Comparison of ENCODE assay signal across 13 mouse cellular contexts in the genomic region with DNA sequence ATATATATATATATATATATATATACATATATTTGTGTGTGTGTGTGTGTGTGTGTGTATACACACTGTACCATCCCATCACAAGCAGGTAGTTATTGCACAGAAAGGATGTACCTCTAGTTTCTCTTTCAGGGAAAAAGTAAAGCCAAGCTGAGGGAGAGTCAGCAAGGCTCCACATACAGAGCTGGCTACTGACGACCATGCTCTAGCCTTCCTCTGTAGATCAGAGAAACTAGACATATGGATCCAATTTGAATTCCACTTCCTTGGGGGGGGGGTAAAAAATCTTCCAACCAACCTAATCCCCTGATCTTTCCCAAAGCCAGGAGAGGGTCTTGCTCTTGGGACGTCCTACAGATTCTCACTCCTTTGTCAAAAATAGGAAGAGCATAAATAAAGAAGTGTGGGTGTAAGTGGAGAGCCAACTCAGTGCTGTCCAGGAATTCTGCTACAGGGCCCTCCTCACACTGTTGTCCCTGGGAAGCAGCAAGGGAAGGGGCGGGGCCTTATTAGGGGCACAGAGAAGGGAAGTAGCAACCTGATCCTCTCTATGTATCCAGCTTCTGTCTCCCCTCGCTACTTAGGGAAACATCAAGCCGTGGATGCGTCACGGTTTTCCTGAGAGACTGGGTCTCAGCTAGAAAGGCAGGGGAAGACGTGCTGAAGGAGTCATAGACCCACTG. TPM values are rescaled to one million over a fixed set of nuclear protein-coding genes. Genes with fewer than 3 reads are reported as not detected.
DNase-seq lines count a peak whose midpoint lies in the region; ATAC-seq lines count a peak whose summit lies in the region.
"Had no signal": no experiment of that assay in that cellular context is flagged by ENCODE, and none has a peak within 500 bp of the region (broad histone marks: within the 10 kb centered on the region; RNA-seq: fewer than 3 reads in every experiment).

No protein-coding gene starts in this region.

- H3K27ac ChIP-seq in heart, embryonic 12.5 days (ENCODE audit: poor library complexity, severe bottlenecking), result no peak overlapping the region
- no peak overlapping the region for H3K27ac ChIP-seq in lung, embryonic 16.5 days (ENCODE audit: low read length)
- H3K27ac ChIP-seq in embryonic facial prominence, embryonic 12.5 days, result peak overlapping the region; percentile 78
- H3K27ac ChIP-seq in neural tube, embryonic 11.5 days (ENCODE audit: low read depth, low read length), result no peak overlapping the region
- H3K27ac ChIP-seq: forebrain, embryonic 12.5 days; hindbrain, embryonic 15.5 days; liver, embryonic 14.5 days; midbrain, embryonic 12.5 days had no signal

- 25% methylated on average over 8 of the region's 8 CpGs for WGBS in heart, embryonic 12.5 days
- WGBS in lung, embryonic 16.5 days, result 12% methylated on average over 8 of the region's 8 CpGs
- 7% methylated on average over 8 of the region's 8 CpGs for WGBS in embryonic facial prominence, embryonic 12.5 days
- WGBS in neural tube, embryonic 11.5 days, result 35% methylated on average over 8 of the region's 8 CpGs

- ATAC-seq in heart, embryonic 12.5 days (ENCODE audit: insufficient number of reproducible peaks, low FRiP score), result peak; percentile 45; the same call in 1 of the 2 replicates
- ATAC-seq in lung, embryonic 16.5 days (ENCODE audit: low read depth), result peak; percentile 45; the same call in 1 of the 2 replicates
- ATAC-seq in embryonic facial prominence, embryonic 12.5 days (ENCODE audit: insufficient number of reproducible peaks, insufficient read depth, low FRiP score, low TSS enrichment), result peak; percentile 87
- no peak for ATAC-seq in neural tube, embryonic 11.5 days (ENCODE audit: insufficient read depth, low FRiP score, low TSS enrichment)

- no peaks in the 10 kb centered on the region for H3K36me3 ChIP-seq in heart, embryonic 12.5 days
- H3K36me3 ChIP-seq in lung, embryonic 16.5 days (ENCODE audit: control insufficient read depth, insufficient read depth, low read length), result no peaks in the 10 kb centered on the region
- H3K36me3 ChIP-seq in embryonic facial prominence, embryonic 12.5 days, result no peaks in the 10 kb centered on the region
- no peaks in the 10 kb centered on the region for H3K36me3 ChIP-seq in neural tube, embryonic 11.5 days (ENCODE audit: control insufficient read depth, insufficient read depth, low read length)
- H3K36me3 ChIP-seq: forebrain, embryonic 12.5 days; hindbrain, embryonic 15.5 days; midbrain, embryonic 12.5 days had no signal

- H3K4me3 ChIP-seq in heart, embryonic 12.5 days, result no peak overlapping the region
- H3K4me3 ChIP-seq in lung, embryonic 16.5 days (ENCODE audit: low read length), result no peak overlapping the region
- no peak overlapping the region for H3K4me3 ChIP-seq in embryonic facial prominence, embryonic 12.5 days
- no peak overlapping the region for H3K4me3 ChIP-seq in neural tube, embryonic 11.5 days (ENCODE audit: low read depth, low read length)
- H3K4me3 ChIP-seq: forebrain, embryonic 12.5 days; hindbrain, embryonic 15.5 days; midbrain, embryonic 12.5 days had no signal

- intact Hi-C loops in heart, postnatal 36 days (cut with DNase I), result no loop called here

- no peak overlapping the region for H3K9ac ChIP-seq in heart, embryonic 12.5 days
- H3K9ac ChIP-seq in lung, embryonic 16.5 days (ENCODE audit: low read length), result no peak overlapping the region
- no peak overlapping the region for H3K9ac ChIP-seq in embryonic facial prominence, embryonic 12.5 days
- no peak overlapping the region for H3K9ac ChIP-seq in neural tube, embryonic 11.5 days (ENCODE audit: low read length)
- H3K9ac ChIP-seq: forebrain, embryonic 12.5 days; hindbrain, embryonic 15.5 days; liver, embryonic 14.5 days; midbrain, embryonic 12.5 days had no signal

- no peak for DNase-seq in heart, postnatal 36 days
- no peak for DNase-seq in lung, postnatal 25 days (ENCODE audit: low spot score)
- peak; percentile 48 for DNase-seq in neural tube, embryonic 11.5 days (ENCODE audit: low spot score)
- no peak for DNase-seq in cerebellum, postnatal 36 days
- DNase-seq in layer of hippocampus, adult 9-10 months (ENCODE audit: low spot score), result no peak
- DNase-seq: cerebellum, adult 9-10 months had no signal

- peak overlapping the region; percentile 22 for H3K4me2 ChIP-seq in heart, embryonic 12.5 days
- 0 out of 2 replicates have a peak overlapping the region, but pooled peaks have one; percentile 17 for H3K4me2 ChIP-seq in lung, embryonic 16.5 days (ENCODE audit: low read depth, low read length)
- H3K4me2 ChIP-seq in embryonic facial prominence, embryonic 12.5 days (replicated peaks), result peak overlapping the region; percentile 31
- no peak overlapping the region; the same call in 1 of the 2 replicates for H3K4me2 ChIP-seq in neural tube, embryonic 11.5 days (ENCODE audit: low read depth)
- H3K4me2 ChIP-seq: forebrain, embryonic 12.5 days; hindbrain, embryonic 15.5 days; midbrain, embryonic 12.5 days had no signal

- 0 out of 2 replicates have a peak, but pooled peaks cover 3% of the 10 kb centered on the region for H3K4me1 ChIP-seq in heart, embryonic 12.5 days (replicated peaks)
- H3K4me1 ChIP-seq in lung, embryonic 16.5 days (replicated peaks; ENCODE audit: control insufficient read depth, insufficient read depth, low read length), result no peaks in the 10 kb centered on the region
- peaks cover 24% of the 10 kb centered on the region for H3K4me1 ChIP-seq in embryonic facial prominence, embryonic 12.5 days
- 0 out of 2 replicates have a peak, but pooled peaks cover 4% of the 10 kb centered on the region for H3K4me1 ChIP-seq in neural tube, embryonic 11.5 days (ENCODE audit: control insufficient read depth, insufficient read depth, low read length)

- no peaks in the 10 kb centered on the region for H3K9me3 ChIP-seq in heart, embryonic 12.5 days (replicated peaks)
- no peaks in the 10 kb centered on the region for H3K9me3 ChIP-seq in lung, embryonic 16.5 days (ENCODE audit: control insufficient read depth, low read length)
- H3K9me3 ChIP-seq in embryonic facial prominence, embryonic 12.5 days, result no peaks in the 10 kb centered on the region
- no peaks in the 10 kb centered on the region for H3K9me3 ChIP-seq in neural tube, embryonic 11.5 days (ENCODE audit: control insufficient read depth, low read length)
- H3K9me3 ChIP-seq: forebrain, embryonic 12.5 days; hindbrain, embryonic 15.5 days; midbrain, embryonic 12.5 days had no signal

- H3K27me3 ChIP-seq in heart, embryonic 12.5 days (replicated peaks), result no peaks in the 10 kb centered on the region
- no peaks in the 10 kb centered on the region for H3K27me3 ChIP-seq in lung, embryonic 16.5 days (ENCODE audit: control insufficient read depth, insufficient read depth, low read depth, low read length)
- no peaks in the 10 kb centered on the region for H3K27me3 ChIP-seq in embryonic facial prominence, embryonic 12.5 days
- H3K27me3 ChIP-seq in neural tube, embryonic 11.5 days (ENCODE audit: control insufficient read depth, insufficient read depth, low read length), result no peaks in the 10 kb centered on the region
- H3K27me3 ChIP-seq: forebrain, embryonic 12.5 days; hindbrain, embryonic 15.5 days; midbrain, embryonic 12.5 days had no signal

RNA-seq across cellular contexts. Expression of gene Kcna6, which starts 15.4 kb away (rescaled TPM):
- 2.0 and 2.5 TPM in 2 replicates for polyA plus RNA-seq in heart, embryonic 12.5 days (2016; fragmentation: Nextera tagmentation; extraction: Ambion mirVana)
- total RNA-seq in heart, postnatal 36 days (2021), result 1 to 10 TPM; 1.2 to 1.3 TPM
- polyA plus RNA-seq in lung, embryonic 16.5 days (2015; fragmentation: Nextera tagmentation; extraction: Ambion mirVana), result 1.6 TPM in 2 replicates
- polyA plus RNA-seq in embryonic facial prominence, embryonic 12.5 days (2016; fragmentation: Nextera tagmentation; extraction: Ambion mirVana), result 12.4 and 14.4 TPM in 2 replicates
- 7.7 and 10.5 TPM in 2 replicates for polyA plus RNA-seq in neural tube, embryonic 11.5 days (2014; fragmentation: Nextera tagmentation; extraction: Ambion mirVana)
